Mouse (Mus musculus) forebrain, embryonic 14.5 days (tissue): ENCODE data around the gene Kitl. TPM values are rescaled to one million over a fixed set of nuclear protein-coding genes. Genes with fewer than 3 reads are reported as not detected.
A peak's percentile ranks its signal among the peaks of the same experiment; 100 is the strongest.

ENCODE experiments used
- ATAC-seq: fragments of 200-750 bp; cut with Nextera tagmentation; 2 replicates; pipeline ENCODE4 v1.8.0; 2017; ENCODE audit warnings: mild to moderate bottlenecking, moderate library complexity
- DNase-seq: peaks from one replicate; pipeline ENCODE4 v3.0.0-alpha.2; 2015; ENCODE audit warnings: low spot score
- H3K27ac ChIP-seq: fragments of 300-500 bp; sonication (generic); 2 replicates; pipeline ENCODE4 v1.5.1; 2014; ENCODE audit warnings: low read depth, mild to moderate bottlenecking, control low read depth, low read length, moderate library complexity
- H3K27me3 ChIP-seq: fragments of 300-500 bp; sonication (generic); replicated peaks from 2 replicates; pipeline ENCODE4 v1.6.1; 2014; ENCODE audit warnings: low read length, control low read depth, mixed read lengths; ENCODE audit not compliant: control insufficient read depth, insufficient read depth
- H3K36me3 ChIP-seq: fragments of 300-500 bp; sonication (generic); 2 replicates; pipeline ENCODE4 v1.6.1; 2014; ENCODE audit warnings: low read length, control low read depth; ENCODE audit not compliant: control insufficient read depth, insufficient read depth
- H3K4me1 ChIP-seq: fragments of 300-500 bp; sonication (generic); 2 replicates; pipeline ENCODE4 v1.6.1; 2014; ENCODE audit warnings: antibody characterized with exemption, low read length, control low read depth; ENCODE audit not compliant: control insufficient read depth, insufficient read depth
- H3K4me2 ChIP-seq: fragments of 300-500 bp; sonication (generic); 2 replicates; pipeline ENCODE4 v1.6.1; 2014; ENCODE audit warnings: mild to moderate bottlenecking, control low read depth, low read length
- H3K4me3 ChIP-seq: fragments of 300-500 bp; sonication (generic); 2 replicates; pipeline ENCODE4 v1.5.1; 2014; ENCODE audit warnings: low read depth, low read length, control low read depth
- H3K9ac ChIP-seq: fragments of 300-500 bp; sonication (generic); 2 replicates; pipeline ENCODE4 v1.6.1; 2014; ENCODE audit warnings: mild to moderate bottlenecking, low read length, control low read depth, moderate library complexity
- H3K9me3 ChIP-seq: fragments of 300-500 bp; sonication (generic); replicated peaks from 2 replicates; pipeline ENCODE4 v1.6.1; 2016; ENCODE audit warnings: low read length, control low read depth, mixed read lengths; ENCODE audit not compliant: control insufficient read depth
- WGBS: fragments of 180-500 bp; shearing (Covaris S2); extraction: QIAGEN DNeasy Blood & Tissue Kit; methylation state at CpG from one replicate; pipeline ENCODE4 v1.1.7; 2014; 5-methylcytosine and 5-hydroxymethylcytosine counted together
- polyA plus RNA-seq: library from polyadenylated mRNA; unstranded; fragments of >200 nt; fragmentation: Nextera tagmentation; extraction: Ambion mirVana; gene quantifications from 2 replicates; pipeline ENCODE4 v1.2.1, GENCODE M21; 2014

Gene Kitl
- polyA plus RNA-seq, 1 experiment from 2014 or later, result 59.4 TPM

- no peaks in the 10 kb centered on the region for H3K27me3 ChIP-seq
- WGBS, result 79% methylated on average over 3 of the region's 3 CpGs
- H3K36me3 ChIP-seq, result no peaks in the 10 kb centered on the region
- H3K9me3 ChIP-seq, result no peaks in the 10 kb centered on the region
- no peak overlapping the region for H3K9ac ChIP-seq
- H3K4me2 ChIP-seq, result no peak overlapping the region
- H3K4me1 ChIP-seq, result peaks cover 3% of the 10 kb centered on the region; the same call in 1 of the 2 replicates
- H3K4me3 ChIP-seq, result no peak overlapping the region
- ATAC-seq (no peak), DNase-seq (no peak)
- no peak overlapping the region for H3K27ac ChIP-seq
Observed at GRCm38 (mm10) chr10:100032566-100032965, 17.1 kb downstream of the Kitl start.

- Histone ChIP-seq H3K4me1 (peaks cover 3% of the 10 kb centered on the region; the same call in 1 of the 2 replicates), H3K4me3 (no peak overlapping the region), H3K9ac (no peak overlapping the region), H3K36me3 (no peaks in the 10 kb centered on the region), H3K27me3 (no peaks in the 10 kb centered on the region), H3K4me2 (no peak overlapping the region), H3K27ac (no peak overlapping the region), H3K9me3 (no peaks in the 10 kb centered on the region)
- DNase-seq (no peak), ATAC-seq (no peak)
- 54% methylated on average over 4 of the region's 4 CpGs for WGBS
Observed at GRCm38 (mm10) chr10:100036021-100036420, 20.6 kb downstream of the Kitl start.

DNA sequence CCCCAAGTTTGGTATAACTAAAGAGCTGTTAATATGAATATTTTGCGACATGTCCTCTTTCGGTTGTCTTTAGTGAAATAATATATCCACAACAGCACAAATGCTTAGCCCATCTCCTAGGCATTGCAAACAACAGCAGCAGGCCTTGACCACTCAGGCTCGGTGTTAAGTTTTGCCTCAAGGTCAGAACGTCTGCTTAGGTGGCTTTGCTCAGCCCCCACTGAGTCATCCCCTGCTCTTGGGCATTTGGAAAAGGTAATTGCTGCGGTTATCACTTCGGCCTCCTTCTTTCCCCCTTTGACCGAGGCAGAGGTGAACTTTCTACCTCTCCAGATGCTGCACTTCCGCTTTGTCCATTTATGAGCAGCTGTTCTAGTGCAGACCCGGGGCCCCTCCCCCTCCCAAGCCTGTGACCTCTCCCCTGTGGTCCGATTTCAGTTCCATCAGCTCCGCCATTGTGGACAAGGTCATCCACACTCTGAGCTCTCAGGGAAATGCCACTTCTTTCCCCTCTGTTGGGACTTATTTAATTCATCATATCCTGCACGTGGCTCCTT, 23.0 kb downstream of the Kitl start:
- Histone ChIP-seq H3K9me3 (no peaks in the 10 kb centered on the region), H3K9ac (no peak overlapping the region), H3K27ac (no peak overlapping the region), H3K27me3 (no peaks in the 10 kb centered on the region), H3K4me2 (no peak overlapping the region), H3K4me3 (no peak overlapping the region), H3K36me3 (no peaks in the 10 kb centered on the region), H3K4me1 (no peaks in the 10 kb centered on the region)
- ATAC-seq, result no peak
- WGBS, result 84% methylated on average over 12 of the region's 12 CpGs
- no peak for DNase-seq

- Histone ChIP-seq H3K27me3 (no peaks in the 10 kb centered on the region), H3K9ac (no peak overlapping the region), H3K4me3 (no peak overlapping the region), H3K9me3 (no peaks in the 10 kb centered on the region), H3K4me2 (no peak overlapping the region), H3K36me3 (no peaks in the 10 kb centered on the region), H3K27ac (no peak overlapping the region), H3K4me1 (no peaks in the 10 kb centered on the region)
- DNase-seq (no peak), ATAC-seq (no peak)
- 92% methylated on average over 8 of the region's 8 CpGs for WGBS
Observed at GRCm38 (mm10) chr10:100038994-100039393, 23.6 kb downstream of the Kitl start.

DNA sequence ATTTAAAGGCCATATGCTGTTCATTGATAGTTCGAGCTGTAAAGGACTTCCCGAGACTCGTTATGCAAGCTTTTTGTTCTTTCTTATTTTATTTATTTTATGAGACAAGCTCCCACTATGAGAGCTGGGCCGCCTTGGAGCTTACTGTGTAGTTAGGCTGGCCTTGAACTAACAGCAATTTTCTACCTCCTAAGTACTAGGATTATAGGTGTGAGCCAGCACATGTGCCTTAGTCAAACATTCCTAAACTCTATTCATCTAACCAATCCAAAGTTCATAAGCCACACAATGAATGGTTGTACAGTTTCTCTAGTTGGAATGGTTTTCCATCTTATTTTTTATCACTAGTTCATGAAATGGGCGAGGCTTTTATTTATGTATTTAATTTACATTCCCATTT, 28.3 kb downstream of the Kitl start:
- H3K4me2 ChIP-seq, result no peak overlapping the region

DNA sequence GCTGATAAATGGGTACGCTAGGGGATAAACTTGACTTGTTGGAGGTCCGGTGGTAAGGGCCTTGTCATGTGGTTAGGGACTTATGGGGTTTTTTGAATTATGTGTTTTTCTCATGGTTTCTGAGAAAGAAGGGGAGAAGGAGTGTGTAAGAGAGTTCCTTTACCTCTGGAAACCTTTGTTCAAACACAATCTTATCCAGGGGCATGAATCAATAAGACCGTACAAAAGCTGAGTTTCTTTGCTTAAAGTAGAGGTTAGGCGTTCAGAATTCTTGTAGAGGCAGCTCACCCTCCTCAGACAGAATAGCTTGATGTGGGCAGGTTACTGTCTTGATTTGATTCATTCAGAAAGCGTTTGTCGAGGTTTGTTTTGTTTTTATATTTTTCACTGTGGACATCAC, 28.7 kb downstream of the Kitl start:
- Histone ChIP-seq H3K4me2 (no peak overlapping the region), H3K9ac (no peak overlapping the region), H3K36me3 (no peaks in the 10 kb centered on the region), H3K9me3 (no peaks in the 10 kb centered on the region), H3K27ac (no peak overlapping the region), H3K4me3 (no peak overlapping the region), H3K4me1 (no peaks in the 10 kb centered on the region), H3K27me3 (no peaks in the 10 kb centered on the region)
- DNase-seq (no peak), ATAC-seq (no peak)
- WGBS, result 92% methylated on average over 6 of the region's 6 CpGs

More for the DNA sequence above, 28.3 kb downstream of the Kitl start:
- Histone ChIP-seq H3K4me1 (no peaks in the 10 kb centered on the region), H3K36me3 (no peaks in the 10 kb centered on the region), H3K27me3 (no peaks in the 10 kb centered on the region), H3K27ac (no peak overlapping the region), H3K9ac (no peak overlapping the region), H3K4me3 (no peak overlapping the region), H3K9me3 (no peaks in the 10 kb centered on the region)
- WGBS, result 82% methylated on average over 5 of the region's 5 CpGs
- no peak for ATAC-seq
- DNase-seq, result no peak

- WGBS, result 18% methylated on average over 10 of the region's 10 CpGs
Observed at GRCm38 (mm10) chr10:100051146-100051783, 35.8 kb downstream of the Kitl start.

DNA sequence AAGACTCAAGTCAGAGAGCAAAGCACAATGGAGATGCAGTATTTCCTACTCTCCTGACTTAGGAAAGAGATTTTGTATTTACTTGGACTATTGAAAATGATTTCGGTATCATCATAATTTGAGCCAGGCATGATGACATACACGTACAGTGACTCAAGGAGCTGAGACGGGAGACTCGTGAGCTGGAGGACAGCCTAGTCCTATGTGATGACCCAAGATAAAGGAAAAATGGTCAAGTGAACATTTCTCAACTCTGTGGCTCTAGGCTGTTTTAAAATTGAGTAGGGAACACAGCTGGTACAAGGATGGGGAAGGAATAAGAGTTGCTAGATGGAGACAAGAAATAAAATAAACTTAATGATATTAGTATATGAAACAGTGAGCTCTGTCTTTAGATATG, 37.0 kb downstream of the Kitl start:
- no peak for ATAC-seq
- no peaks in the 10 kb centered on the region for H3K27me3 ChIP-seq
- WGBS, result 95% methylated on average over 4 of the region's 4 CpGs
- no peak overlapping the region for H3K27ac ChIP-seq
- H3K4me3 ChIP-seq, result no peak overlapping the region
- H3K9me3 ChIP-seq, result no peaks in the 10 kb centered on the region
- no peak overlapping the region for H3K9ac ChIP-seq
- H3K4me1 ChIP-seq, result no peaks in the 10 kb centered on the region
- no peaks in the 10 kb centered on the region for H3K36me3 ChIP-seq
- no peak for DNase-seq
- H3K4me2 ChIP-seq, result no peak overlapping the region

More at GRCm38 (mm10) chr10:100051146-100051783, 35.8 kb downstream of the Kitl start:
- no peaks in the 10 kb centered on the region for H3K4me1 ChIP-seq
- ATAC-seq (peak; percentile 57), DNase-seq (peak; percentile 67)
- no peaks in the 10 kb centered on the region for H3K27me3 ChIP-seq
- no peak overlapping the region for H3K4me2 ChIP-seq
- H3K9ac ChIP-seq, result no peak overlapping the region
- no peaks in the 10 kb centered on the region for H3K9me3 ChIP-seq
- no peak overlapping the region for H3K4me3 ChIP-seq
- H3K27ac ChIP-seq, result no peak overlapping the region
- H3K36me3 ChIP-seq, result no peaks in the 10 kb centered on the region

GRCm38 (mm10) chr10:100052911-100053310, 37.5 kb downstream of the Kitl start:
- Histone ChIP-seq H3K9ac (no peak overlapping the region), H3K27ac (no peak overlapping the region), H3K4me1 (no peaks in the 10 kb centered on the region), H3K36me3 (no peaks in the 10 kb centered on the region), H3K27me3 (no peaks in the 10 kb centered on the region), H3K4me3 (no peak overlapping the region), H3K4me2 (no peak overlapping the region), H3K9me3 (no peaks in the 10 kb centered on the region)
- DNase-seq, result no peak
- WGBS, result 87% methylated on average over 4 of the region's 4 CpGs
- ATAC-seq, result no peak
